Mouse (Mus musculus): ENCODE measurements around the gene Gm45623.

Gene Gm45623

DNA sequence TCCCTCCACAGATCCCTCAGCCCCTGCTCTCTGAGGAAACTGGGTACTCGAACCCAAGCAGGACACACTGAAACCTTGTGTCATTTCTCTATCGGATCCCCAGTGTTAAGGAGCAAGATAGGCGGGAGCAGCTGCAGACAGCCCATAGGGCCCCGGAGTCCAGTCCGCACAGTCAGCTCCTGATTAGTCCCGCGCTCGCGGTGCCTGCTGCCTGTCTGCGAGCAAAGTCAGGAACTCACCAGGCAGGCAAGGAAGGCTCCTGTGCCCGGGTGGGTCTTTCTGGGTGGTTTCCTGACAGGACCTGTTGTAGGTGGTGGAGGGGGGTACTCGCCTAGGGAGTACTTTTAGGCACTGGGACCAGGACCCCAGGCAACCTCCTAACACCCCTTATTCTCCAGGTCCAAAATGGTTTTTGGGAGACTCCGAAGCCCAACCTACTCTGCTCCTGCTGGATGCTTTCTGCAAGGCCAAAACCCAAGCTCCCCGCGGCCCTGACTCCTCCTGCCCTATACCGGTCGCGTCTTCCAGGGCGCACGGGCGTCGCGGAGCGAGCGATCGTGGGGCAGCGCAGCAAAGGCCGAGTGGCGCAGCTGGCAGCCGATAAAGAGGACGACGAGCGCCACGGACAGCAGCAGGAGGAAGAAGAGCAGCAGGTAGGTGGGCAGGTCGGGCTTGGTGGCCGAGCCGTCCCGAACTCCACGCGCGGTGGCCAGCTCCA lies 994 bp downstream of the Gm45623 start:
- CTCF ChIA-PET, result interaction anchor here (1.3 kb wide), 1 partner anchor 9 kb away, joined by 4 read pairs; no protein-coding TSS in a partner anchor

DNA sequence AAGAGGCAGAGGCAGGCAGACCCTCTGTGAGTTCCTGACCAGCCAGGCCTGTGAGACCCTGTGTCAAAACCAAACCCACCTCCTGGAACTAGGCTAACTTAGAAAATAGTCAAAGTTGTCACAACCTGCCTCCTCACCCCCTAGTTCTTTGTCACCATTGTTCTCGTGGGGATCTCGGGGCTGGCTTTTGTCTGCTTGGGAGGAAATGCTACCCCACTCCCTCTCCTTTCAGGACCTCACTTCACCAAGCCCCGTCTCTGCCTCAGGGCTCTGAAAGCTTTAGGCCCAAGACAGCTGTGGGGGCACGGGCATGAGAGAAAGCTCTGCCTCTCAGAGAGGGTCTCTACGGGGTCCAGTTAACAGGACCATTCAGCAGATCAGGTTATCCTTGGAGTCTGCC lies 1.9 kb downstream of the Gm45623 start:
- CTCF ChIA-PET, result interaction anchor here (1.3 kb wide), 1 partner anchor 8 kb away, joined by 4 read pairs; no protein-coding TSS in a partner anchor

DNA sequence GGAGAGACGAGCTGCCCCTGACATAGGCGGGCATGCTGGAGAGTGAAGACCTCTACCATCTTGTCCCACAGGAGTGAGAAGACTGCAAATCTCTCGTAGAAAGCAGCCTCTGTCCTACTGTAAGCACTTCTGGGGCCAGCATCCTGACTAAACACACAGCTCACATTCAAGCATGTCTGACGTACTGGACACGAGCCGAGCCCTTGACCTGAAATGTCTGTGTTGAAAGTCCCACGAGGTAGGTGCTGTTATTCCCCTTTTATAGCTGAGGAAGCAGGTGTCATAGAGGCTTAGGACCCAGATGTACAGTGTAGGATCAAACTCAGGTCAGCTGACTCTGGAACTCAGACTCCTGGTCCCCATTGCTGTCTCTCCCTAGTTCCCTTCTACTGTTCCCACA lies 4.2 kb downstream of the Gm45623 start:
- CTCF ChIA-PET, result no interaction called here

DNA sequence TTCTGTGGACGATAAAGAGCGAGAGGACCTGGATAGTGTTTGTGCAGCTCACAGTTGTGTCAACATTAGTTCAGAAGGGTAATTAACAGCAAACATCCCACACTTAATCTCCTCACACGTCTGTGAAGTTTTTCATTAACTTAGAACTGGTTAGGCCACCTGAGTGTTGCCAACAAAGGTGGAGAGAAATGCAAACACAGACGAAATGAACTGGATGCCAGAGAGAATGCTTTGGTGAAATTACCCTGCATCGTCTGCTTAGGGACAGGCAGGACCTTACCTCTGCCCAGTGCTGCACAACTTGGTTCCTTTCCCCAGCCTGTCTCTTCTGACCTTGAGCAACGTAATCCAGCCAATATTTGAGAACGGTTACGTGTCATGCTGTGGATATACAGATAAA lies 6.1 kb downstream of the Gm45623 start:
- CTCF ChIA-PET, result no interaction called here

DNA sequence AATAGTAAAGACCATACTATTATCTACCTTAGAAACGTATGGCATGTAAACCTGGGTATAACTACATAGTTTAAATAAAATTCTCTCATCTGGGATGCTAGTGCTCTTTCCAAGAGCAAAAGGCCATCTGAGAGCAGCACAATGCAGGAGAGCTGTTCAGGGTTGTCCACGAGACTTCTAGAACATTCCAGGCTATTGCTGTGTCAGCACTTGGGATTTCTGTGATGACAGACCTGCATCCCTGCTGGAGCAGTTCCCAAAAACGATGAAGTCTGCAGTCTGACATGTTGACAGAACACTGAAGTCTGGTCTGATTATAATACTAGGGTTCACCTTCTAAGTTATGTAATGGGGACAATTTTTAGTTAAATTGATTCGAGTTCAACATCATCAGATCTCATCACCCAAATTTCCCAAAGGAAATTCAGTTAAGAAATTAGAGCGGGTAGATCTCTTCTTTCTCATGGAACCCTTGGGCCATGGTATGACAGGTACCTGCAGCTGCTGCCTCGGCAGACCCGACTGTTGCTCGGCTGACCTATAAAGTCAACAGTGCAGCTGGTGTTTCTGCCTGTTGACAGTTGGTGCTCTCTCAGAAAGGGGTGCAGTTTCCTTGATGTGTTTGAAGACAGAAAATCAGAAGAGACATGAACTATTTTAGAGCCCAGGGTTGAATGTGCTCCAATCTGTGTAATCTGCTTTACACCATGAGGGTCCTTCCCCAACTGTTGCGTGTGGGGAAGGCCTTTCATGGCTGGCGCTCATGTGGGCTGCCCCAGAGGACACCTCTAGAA lies 6.7 kb downstream of the Gm45623 start:
- CTCF ChIA-PET, result no interaction called here

DNA sequence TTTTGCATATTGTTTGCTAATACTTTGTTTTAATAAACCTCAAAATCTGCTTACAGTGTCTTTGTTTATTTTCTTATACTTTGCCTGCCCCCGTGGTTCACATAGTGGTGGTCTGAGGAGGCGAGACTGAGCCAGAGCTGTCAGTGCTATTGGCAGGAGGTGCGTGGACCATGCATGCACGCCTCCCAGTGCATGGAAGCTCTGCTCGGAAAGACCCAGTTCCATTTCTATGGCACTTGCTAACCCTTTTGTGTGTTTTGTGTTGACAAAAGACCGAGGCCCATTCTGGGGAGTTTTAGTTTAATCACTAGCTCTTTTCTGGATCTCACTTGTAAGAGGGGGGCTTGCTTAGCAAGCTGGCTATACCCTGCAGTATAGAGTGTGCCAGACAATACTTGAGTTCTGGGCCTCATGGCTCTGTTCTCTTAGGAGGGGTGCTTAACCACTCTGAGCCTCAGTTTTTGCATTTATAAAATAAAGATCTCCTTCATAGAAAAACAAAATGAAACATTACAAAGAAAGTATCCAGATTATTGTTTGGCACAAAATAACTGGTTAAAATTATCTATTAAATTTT lies 11.2 kb downstream of the Gm45623 start:
- CTCF ChIA-PET, result interaction anchor here (0.6 kb wide), 1 partner anchor 1980 kb away, joined by 3 read pairs; no protein-coding TSS in a partner anchor

DNA sequence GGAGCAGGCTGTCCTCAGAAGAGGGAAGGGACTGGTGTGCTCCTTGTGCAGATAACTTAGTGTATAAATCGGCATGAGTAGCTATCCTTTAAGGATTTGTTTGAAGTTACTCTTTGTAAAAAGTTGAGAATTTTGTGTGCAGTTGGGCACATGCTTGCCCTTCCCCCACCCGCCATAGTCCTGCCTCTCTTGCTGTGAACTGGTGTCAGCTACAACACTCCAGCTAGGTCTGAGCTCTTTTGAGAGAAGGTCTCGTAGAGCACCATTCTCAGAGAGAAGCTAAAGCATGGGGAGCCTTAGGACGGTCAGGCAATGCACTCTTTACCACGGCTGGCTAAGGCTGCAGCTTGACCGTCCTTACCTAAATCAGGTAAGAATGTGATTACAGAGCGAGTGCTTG lies 11.9 kb downstream of the Gm45623 start:
- CTCF ChIA-PET, result no interaction called here

DNA sequence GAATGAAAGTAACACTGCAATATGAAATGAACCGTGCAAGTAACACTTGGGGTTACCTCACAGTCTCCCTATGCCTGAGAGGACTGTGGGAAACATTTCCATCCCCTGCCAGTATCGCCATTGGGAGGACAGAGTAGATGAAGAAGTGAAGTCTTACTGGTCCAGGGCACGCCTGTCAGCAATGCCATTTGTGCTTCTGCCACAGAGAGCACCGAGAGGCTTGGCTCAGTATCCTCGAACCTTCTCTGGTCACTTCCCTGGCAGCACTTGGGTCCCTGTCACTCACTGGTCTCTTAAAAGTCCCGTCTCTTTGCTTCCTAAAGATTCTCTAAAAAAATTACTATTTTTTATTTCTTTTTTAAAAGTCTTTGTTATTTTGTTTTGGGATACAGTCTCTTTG lies 13.1 kb downstream of the Gm45623 start:
- CTCF ChIA-PET, result no interaction called here

DNA sequence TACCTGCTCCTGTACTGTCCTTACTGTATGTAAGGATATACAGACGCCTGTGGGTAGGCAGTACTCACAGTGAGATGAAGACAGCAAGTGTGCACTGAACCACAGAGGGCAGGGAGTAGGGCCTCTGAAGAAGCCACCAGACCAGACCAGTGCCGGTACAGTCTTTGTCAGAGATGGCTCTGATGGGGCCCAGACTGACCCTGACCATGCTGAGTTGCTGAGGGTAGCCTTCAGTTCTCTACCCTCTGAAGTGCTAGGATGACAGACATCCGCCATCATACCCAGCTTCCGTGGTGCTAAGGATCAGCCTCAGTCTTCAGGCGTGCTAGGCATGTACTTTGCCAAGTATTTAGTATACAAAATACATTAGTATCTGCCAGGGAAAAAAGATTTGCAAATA lies 14.1 kb downstream of the Gm45623 start:
- CTCF ChIA-PET, result no interaction called here

DNA sequence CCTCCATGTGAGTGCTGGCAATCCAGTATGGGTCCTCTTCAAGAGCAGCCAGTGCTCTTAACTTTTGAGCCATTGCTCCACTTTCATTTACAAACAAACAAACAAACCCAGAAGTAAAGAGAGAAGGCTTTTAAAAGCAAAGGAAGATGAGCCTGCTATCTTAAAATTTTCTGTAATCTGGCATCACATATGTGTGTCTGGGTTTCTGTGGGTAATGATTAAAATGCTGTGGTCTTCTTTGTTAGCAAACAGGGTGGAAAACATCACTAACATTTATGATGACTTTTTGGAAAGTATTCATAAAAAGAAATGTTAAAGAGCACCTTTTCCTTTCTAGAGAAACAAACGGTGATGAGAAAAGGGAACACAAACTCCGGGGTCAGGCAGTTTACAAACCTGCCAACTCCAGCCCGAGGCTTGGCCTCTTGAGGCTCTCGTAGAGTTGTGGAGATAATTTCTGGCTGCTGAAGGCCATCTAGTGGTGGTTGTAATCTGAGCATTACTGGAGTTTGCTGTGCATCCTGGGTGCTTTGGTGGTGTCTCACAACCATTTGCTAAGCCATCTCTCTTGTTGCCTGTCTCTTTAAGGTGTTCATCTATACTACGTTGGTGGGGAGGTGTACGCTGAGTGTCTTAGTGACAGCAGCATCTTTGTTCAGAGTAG lies 18.3 kb downstream of the Gm45623 start:
- CTCF ChIA-PET, result no interaction called here

DNA sequence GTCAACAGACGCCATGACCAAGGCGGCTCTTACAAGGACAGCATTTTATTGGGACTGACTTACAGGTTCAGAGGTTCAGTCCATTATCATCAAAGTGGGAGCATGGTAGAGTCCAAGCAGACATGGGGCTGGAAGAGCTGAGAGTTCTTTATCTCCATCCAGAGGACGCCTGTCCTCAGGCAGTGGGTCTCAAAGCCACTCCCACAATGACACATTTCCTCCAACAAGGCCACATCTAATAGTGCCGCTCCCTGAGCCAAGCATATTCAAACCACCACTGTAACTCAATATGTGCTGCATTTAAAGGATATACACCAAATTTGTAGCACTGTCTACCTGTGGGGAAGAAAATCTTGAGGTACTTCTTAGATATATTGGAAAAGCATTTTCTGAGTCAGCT lies 19.0 kb downstream of the Gm45623 start:
- CTCF ChIA-PET, result no interaction called here

DNA sequence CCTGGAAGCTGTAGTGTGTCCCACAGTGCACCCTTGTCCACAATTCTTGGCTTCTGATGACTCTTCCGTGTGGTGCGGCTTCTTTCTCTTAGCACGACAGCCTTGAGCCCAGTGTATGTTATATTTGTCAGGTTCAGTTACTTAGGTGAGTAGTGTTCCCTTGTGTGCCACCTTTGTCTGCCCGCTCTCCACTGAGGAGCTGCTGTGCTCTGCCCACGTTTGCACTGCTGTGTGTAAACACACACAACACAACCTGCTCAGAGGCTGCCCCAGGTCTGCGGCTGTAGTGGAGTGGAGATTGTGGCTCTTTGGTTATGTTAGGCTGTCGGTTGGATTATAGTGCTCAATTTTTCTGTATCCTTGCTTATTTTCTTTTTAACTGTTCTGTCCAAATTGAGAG lies 24.6 kb downstream of the Gm45623 start:
- CTCF ChIA-PET, result no interaction called here

DNA sequence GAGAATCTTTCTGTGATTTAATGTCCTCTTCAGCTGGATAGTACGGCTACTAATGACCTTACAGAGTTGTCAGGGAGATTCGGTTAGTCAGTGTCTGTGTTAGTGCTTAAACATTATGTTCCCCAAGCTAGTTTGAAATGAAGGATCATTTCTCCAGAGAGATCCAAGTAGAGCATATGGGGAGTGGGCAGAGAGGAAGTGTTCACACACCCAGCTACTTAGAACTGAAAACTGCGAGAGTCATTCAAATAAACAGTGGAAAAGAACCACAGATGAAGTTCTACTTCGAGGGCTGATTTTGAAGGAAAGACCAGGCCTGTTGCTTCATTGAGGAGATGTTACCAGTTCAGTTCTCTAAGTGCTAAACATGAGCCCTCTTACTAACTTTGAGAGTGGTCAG lies 27.1 kb downstream of the Gm45623 start:
- CTCF ChIA-PET, result no interaction called here

DNA sequence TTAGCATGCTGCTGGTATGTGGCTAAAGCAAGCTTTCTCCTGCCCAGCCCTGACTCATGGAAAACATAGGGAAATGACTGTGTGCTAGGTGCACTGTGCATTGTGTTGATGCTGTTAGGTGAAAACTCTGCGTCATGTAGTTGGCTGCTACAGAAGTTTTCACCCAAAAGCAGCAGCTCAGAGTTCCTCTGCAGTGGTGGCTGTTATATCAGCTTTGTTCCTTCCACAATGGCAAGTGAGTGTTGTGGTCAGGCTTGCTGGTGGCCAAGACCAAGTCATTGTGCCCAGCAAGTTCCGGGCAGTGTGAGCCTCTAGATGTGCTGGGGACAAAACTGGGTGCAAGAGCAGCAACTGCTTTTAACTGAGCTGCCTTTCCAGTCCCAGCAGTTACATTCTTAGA lies 41.4 kb downstream of the Gm45623 start:
- CTCF ChIA-PET, result no interaction called here

DNA sequence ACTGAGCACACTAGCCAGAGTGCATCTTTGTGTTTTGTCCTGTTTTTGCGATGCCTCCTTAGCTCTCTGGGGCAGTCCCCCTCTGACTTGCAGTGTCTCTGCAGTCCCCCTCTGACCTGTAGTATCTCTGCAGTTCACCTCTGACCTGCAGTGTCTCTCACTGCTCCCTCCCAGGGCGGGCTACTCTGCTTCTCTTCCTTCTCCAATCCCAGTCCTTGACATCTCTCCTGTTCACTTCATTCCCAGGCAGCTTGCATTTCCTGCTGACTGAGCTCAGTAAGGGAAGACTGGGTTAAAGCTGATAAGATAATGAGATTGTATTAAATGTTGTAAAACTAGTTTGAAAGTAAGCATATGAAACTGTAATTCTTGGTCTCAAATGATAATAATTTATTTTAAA lies 43.0 kb downstream of the Gm45623 start:
- CTCF ChIA-PET, result no interaction called here

DNA sequence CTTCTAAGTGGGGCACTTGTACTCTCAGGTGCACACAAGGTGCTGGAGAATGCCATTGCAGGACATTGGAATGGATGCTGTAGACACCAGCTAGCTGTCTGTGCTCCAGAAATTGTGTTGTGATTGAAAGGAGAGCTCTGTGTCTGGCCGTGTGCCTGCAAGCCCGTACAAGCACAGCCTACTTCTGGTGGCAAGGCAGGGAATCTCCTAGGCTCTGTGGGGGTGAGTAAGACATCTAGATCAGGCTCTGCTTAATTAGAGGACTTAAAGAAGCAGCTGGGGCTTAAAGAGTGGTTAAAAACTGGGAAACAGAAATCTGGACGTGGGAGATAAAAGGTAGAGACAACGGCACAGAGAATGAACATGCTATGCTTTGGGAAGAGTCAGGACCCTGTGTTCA lies 46.0 kb downstream of the Gm45623 start:
- CTCF ChIA-PET, result no interaction called here

DNA sequence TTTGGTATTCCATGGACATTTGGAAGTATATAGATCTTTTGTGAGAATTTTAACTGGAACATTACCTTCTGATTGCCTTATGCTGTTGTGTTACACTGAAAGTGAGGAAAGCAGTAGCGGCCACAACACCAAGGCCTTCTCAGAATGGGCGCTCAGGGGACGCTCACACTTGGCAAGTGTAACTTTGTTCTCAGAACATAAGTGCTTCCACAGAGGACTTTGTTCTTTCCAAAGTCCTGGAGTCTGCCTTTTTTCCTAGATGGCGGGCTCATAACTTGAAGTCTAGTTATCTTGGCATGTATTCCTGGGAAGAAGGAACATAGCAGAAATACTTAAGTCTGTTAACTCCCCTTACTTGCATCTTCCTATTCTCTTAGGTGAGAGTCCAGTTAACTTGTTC lies 46.5 kb downstream of the Gm45623 start:
- CTCF ChIA-PET, result no interaction called here

DNA sequence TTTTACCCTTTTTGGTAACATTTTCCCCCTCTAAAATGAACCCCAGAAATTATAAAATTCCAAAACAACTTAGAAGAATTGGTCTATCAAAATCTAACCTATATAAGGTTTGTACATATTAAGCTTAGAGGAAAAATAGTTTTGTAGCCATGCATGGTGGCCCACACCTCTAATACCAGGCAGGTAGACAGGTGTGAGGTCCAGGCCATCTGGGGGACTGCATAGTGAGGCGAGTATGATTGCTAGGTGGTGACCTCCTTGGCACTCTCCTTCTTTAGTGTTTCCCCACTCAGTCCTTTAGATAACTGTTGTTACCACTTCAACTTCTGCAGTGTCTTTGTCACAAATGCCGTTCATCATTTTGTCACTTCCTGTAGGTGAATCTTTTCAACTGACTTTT lies 49.0 kb downstream of the Gm45623 start:
- CTCF ChIA-PET, result no interaction called here

DNA sequence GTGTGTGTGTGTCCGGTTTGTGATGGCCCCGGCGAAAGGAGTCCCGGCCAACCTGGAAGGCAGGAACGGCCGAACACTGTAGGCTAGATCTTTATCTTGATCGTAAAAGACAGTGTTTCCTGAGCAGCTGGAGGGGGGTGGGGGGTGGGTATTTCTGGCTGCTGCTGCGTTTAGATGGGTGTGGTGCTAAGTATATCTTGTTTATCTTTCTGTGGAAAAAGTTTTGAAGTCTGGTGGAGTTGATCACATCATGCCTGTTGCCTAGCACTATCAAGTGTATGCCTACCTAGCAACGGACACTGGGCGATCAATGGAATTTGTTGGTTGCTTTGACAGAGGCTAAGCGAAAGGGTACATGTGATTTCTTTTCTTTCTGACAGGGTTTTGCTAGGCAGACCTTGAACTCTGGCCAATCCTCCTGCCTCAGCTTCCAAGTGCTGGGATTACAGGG lies 49.7 kb downstream of the Gm45623 start:
- CTCF ChIA-PET, result interaction anchor here (0.6 kb wide), 2 partner anchors 63 to 91 kb away, joined by 3 to 4 read pairs; no protein-coding TSS in a partner anchor

DNA sequence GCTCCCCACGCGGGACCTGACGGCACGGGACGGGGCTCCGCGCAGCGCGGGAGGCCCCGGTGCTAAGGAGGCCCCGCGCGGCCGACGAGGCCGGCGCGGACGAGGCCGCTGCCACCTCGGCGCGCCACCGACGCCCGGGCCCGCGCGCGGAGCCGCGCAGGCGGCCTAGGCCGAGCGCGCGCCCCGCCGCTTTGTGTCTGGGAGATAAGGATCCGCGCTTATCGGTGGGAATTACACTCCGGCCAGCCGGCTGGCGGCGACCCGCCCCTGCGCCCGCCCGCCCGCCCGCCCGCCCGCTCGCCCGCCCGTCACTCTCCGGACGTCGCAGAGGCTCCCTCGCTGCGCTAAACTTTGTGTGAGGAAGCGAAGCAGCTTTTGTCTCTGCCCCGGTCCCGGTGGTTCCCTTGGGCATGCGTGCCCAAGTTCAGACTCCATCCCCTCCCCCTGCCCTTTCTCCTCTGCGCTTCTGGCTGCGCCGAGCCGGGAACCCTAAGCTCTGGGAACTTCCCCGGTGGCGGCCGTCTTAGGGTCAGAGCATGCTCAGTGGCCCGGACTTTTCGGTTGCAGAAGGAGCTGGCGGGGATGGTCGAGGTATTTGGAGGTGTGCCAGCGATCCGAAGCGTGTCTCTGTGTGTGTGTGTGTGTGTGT lies 50.3 kb downstream of the Gm45623 start:
- CTCF ChIA-PET, result interaction anchor here (0.6 kb wide), 2 partner anchors 63 to 90 kb away, joined by 3 to 4 read pairs; no protein-coding TSS in a partner anchor

DNA sequence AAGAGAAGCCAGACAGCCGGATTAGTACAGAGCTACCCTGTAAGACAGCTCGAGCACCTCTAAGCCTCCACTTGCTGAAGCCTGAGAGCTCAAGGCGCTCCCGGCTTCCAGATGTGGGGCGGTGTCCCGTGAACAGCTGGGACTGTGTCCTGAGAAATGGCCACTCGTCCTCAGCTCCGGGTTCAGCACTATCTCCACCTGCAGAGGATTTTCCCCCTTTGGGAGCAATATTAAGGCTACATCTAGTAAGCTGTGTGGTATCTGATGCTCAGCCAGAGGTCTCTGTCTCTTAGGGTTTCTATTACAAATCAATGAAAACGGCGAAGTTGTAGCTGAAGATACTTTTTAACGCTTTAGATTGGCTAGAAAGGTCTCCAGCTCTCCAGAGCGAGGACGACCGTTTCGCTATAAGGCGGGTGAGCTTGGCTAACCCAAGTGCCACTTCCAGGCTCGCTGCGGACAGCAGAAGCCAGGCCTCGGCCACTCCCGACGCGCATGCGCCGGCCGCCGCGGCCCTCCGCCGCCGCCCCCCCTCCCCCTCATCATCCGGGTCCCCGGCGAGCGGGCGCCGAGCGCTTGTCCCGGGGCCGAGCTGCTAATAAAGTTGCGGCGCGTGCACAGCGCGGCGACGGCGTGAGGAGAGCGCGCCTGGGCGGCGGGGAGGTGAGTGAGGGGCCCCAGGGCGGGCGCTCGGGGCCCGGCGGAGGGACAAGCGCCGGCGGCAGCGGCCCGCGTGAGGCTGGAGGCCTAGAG lies 51.0 kb downstream of the Gm45623 start, which contains the start of gene Smad5:
Gene Smad5 (plus strand): TSS at position 542 of the 753 bp plus-strand sequence.
- CTCF ChIA-PET, result interaction anchor here (0.7 kb wide), 1 partner anchor 25 kb away, joined by 3 read pairs; no protein-coding TSS in a partner anchor

Measured in spleen, embryonic (tissue).